Mouse (Mus musculus) midbrain, embryonic 10.5 days (tissue): ENCODE results near the gene H2-DMa. TPM values are rescaled to one million over a fixed set of nuclear protein-coding genes. Genes with fewer than 3 reads are reported as not detected.
A peak's percentile ranks its signal among the peaks of the same experiment; 100 is the strongest.

Experiments
- DNase-seq: peaks from one replicate; pipeline ENCODE4 v3.0.0-alpha.2; 2017; ENCODE audit warnings: low spot score
- H3K27ac ChIP-seq: fragments of 300-500 bp; sonication (generic); replicated peaks from 2 replicates; pipeline ENCODE4 v1.5.1; 2016; ENCODE audit warnings: mild to moderate bottlenecking
- H3K27me3 ChIP-seq: fragments of 300-500 bp; sonication (generic); 2 replicates; pipeline ENCODE4 v1.6.1; 2016; ENCODE audit warnings: low read depth, mild to moderate bottlenecking; ENCODE audit not compliant: poor library complexity, severe bottlenecking
- H3K36me3 ChIP-seq: fragments of 300-500 bp; sonication (generic); 2 replicates; pipeline ENCODE4 v1.6.1; 2016; ENCODE audit warnings: mild to moderate bottlenecking, moderate library complexity
- H3K4me1 ChIP-seq: fragments of 300-500 bp; sonication (generic); 2 replicates; pipeline ENCODE4 v1.6.1; 2016
- H3K4me3 ChIP-seq: fragments of 300-500 bp; sonication (generic); 2 replicates; pipeline ENCODE4 v1.5.1; 2016; ENCODE audit warnings: mild to moderate bottlenecking, moderate library complexity
- H3K9me3 ChIP-seq: fragments of 300-500 bp; sonication (generic); replicated peaks from 2 replicates; pipeline ENCODE4 v1.6.1; 2016; ENCODE audit warnings: mild to moderate bottlenecking
- WGBS: fragments of 180-500 bp; shearing (Covaris S2); methylation state at CpG from one replicate; pipeline ENCODE4 v1.1.7; 2016; 5-methylcytosine and 5-hydroxymethylcytosine counted together
- polyA plus RNA-seq: library from polyadenylated mRNA; unstranded; fragments of >200 nt; fragmentation: Nextera tagmentation; extraction: Ambion mirVana; gene quantifications from 2 replicates; pipeline ENCODE4 v1.2.1, GENCODE M21; 2016

H2-DMa gene
- polyA plus RNA-seq, 1 experiment from 2014 or later: 6.4 TPM

DNA sequence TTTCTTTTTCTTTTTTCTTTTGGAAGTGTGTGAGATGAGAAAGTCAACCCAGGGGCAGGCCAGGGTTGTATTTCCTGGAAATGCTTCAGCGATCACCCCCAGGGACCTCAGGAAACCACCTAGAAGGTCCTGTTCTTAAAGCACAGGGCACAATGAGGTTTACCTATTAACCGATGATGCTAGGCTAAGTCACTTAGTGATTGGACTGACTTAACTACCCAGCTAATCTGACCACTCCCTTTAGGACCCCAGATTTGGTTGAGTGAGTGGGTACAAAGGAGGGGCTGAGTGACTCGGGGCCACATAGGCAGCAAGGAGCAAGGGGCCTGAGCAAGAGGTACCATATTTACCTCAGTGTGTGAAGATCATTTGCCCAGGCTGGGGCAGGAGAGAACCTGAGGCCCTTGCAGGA lies 25.6 kb downstream of the H2-DMa start:
- Histone ChIP-seq H3K36me3 (no peaks in the 10 kb centered on the region), H3K27me3 (peaks cover 18% of the 10 kb centered on the region), H3K27ac (no peak overlapping the region), H3K4me3 (no peak overlapping the region), H3K9me3 (no peaks in the 10 kb centered on the region), H3K4me1 (peaks cover 12% of the 10 kb centered on the region)
- DNase-seq: no peak
- WGBS: 65% methylated on average over 3 of the region's 3 CpGs

DNA sequence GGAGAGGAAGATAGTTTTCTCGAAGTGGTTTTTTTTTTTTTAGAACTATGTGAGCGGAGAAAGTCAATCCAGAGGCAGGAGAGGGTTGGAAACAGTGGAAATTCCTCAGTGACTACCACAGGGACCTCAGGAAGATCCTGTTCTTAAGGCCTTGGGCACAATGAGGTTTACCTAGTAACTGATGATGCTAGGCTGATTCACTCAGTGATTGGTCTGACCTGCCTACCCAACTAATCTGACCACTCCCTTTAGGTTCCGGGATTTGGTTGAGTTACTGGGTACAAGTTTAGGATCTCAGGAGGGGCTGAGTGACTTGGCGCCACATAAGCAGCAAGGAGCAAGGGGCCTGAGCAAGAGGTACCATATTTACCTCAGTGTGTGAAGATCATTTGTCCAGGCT lies 33.6 kb downstream of the H2-DMa start, which contains the start of gene H2-DMb1:
H2-DMb1 (plus strand) TSS at position 150 of the 400 bp plus-strand sequence.
- no peaks in the 10 kb centered on the region for H3K9me3 ChIP-seq
- H3K4me3 ChIP-seq: no peak within 1 kb of the TSS
- H3K27me3 ChIP-seq: no peaks in the 10 kb centered on the region
- 69% methylated on average over 4 of the region's 4 CpGs for WGBS
- H3K27ac ChIP-seq: no peak within 1 kb of the TSS
- DNase-seq: no peak
- H3K4me1 ChIP-seq: no peaks in the 10 kb centered on the region
- H3K36me3 ChIP-seq: no peaks in the 10 kb centered on the region

DNA sequence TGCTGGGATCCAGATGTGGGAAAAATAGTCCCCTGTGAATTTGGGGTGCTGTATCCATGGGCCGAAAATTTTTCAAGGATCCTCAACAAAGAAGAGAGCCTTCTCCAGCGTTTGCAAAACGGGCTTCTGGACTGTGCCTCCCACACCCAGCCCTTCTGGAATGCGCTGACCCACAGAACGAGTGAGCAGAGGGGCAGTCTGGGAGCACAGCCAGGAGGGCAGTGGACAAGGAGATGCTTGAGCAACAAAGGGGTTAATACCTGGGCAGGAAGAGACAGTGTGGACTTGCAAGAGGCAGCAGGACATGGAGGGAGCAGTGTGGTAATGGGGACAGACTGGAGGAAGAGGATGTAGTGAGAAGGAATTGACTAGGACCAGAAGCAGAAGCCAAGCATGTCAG lies 36.2 kb downstream of the H2-DMa start:
- Histone ChIP-seq H3K9me3 (no peaks in the 10 kb centered on the region), H3K27ac (no peak overlapping the region), H3K36me3 (no peaks in the 10 kb centered on the region), H3K4me1 (no peaks in the 10 kb centered on the region), H3K27me3 (no peaks in the 10 kb centered on the region), H3K4me3 (no peak overlapping the region)
- DNase-seq: no peak
- WGBS: 65% methylated on average over 5 of the region's 5 CpGs

DNA sequence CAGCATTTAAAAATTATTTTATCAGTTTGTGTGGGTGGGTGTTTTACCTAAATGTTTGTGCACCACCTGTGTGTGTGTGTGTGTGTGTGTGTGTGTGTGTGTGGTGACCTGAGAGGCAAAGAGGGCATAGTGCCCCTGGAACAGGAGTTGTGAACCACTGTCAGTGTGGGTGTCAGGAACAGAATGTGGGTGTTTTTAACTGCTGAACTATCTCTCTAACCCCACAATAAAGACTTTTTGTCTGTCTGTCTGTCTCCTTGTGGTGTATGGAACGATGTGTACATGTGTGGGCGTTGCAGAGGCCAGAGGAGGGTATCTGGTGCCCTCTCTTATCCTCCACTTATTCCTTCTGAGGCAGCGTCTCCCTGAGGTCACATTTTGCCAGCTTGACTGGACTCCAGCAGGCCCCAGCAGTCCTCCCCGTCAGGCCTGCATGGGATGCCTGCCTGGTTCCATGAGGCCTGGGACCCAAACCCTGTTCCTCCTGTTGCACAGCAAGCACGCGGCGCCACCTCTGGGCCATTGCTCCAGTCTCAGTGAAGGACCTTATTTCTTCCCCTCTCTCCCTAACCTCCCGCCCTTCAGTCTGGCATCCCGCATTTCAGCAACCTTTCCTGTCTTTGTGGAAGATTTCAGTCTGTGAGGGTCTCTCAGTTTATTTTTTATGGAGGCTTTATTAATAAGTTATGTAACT lies 45.0 kb downstream of the H2-DMa start:
- WGBS: 47% methylated on average over 9 of the region's 9 CpGs
- Histone ChIP-seq H3K27me3 (no peaks in the 10 kb centered on the region), H3K4me3 (no peak overlapping the region), H3K9me3 (no peaks in the 10 kb centered on the region; the same call in 1 of the 2 replicates), H3K27ac (no peak overlapping the region), H3K4me1 (no peaks in the 10 kb centered on the region), H3K36me3 (no peaks in the 10 kb centered on the region)
- no peak for DNase-seq

DNA sequence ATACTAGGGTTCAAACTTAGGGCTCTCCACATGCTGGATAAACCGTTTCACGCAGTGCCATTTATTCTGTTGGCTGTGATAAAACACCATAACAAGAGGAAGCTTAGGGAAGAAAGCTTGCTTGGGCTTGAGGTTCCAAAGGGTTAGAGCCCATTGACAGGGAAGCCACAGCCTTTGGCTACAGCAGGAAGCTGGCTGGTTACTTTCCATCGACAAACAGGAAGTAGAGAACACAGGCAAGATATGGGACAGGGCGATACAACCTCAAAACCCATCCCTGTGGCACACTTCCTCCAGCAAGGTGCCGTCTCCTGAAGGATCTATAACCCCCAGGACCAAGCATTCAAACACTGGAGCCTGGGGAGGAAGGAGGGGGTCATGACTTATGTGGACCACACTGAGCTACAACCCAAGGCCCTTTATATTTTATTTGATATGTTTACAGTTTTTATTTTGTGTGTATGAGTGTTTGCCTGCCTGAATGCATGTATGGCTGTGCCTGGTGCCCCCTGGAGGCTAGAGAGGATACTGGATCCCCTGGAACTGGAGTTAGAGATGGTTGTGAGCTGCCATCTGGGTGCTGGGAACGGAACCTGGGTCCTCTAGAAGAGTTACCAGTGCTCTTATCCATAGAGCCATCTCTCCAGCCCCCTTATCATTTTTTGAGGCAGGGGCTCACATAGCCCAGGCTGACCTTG lies 45.8 kb downstream of the H2-DMa start:
- Histone ChIP-seq H3K27ac (no peak overlapping the region), H3K9me3 (no peaks in the 10 kb centered on the region; the same call in 1 of the 2 replicates), H3K27me3 (no peaks in the 10 kb centered on the region), H3K4me1 (no peaks in the 10 kb centered on the region), H3K36me3 (no peaks in the 10 kb centered on the region), H3K4me3 (no peak overlapping the region)
- no peak for DNase-seq
- 84% methylated on average over 6 of the region's 6 CpGs for whole genome bisulfite sequencing

DNA sequence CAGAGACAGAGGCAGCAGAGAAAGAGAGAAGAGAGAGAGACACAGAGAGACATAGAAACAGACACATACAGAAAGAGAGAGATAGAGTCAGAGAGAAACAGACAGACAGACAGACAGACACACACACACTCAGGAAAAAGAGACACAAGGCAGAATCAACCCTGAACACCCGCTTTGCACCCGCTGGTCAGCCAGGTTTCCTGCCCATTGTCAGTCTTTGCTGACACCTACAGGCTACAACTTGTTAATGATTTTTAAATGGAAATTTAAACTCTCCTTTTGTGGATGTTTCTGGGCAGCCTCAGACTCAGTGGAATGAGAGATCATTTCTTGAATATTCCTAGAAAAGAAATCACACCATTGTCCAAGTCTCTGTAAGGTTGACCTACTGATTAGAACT lies 49.9 kb downstream of the H2-DMa start:
- H3K9me3 ChIP-seq: peaks cover 8% of the 10 kb centered on the region; the same call in 1 of the 2 replicates
- H3K4me3 ChIP-seq: no peak overlapping the region
- no peak overlapping the region for H3K27ac ChIP-seq
- no peaks in the 10 kb centered on the region for H3K4me1 ChIP-seq
- peak; percentile 37 for DNase-seq
- no peaks in the 10 kb centered on the region for H3K36me3 ChIP-seq
- 6% methylated on average over 2 of the region's 2 CpGs for WGBS
- no peaks in the 10 kb centered on the region for H3K27me3 ChIP-seq

DNA sequence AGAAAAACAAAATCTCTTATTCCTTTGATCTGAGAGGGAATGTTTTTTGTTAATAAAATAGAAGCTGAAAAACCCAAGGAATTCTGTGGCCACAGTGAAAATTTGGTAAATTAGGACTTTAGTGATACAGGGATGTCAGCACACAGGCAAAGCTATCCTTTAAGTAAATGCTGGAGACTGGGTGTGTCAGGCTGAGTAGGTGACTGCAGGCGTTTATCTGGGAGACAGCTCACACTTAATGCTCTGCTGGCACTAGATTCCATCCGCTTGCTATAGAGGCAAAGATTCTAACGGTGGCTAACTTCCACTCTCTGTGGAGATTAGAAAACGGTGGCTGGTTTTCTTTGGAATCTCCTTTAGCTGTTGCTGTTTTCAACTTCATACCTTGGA lies 51.1 kb downstream of the H2-DMa start:
- Histone ChIP-seq H3K9me3 (peaks cover 8% of the 10 kb centered on the region; the same call in 1 of the 2 replicates), H3K27ac (no peak overlapping the region), H3K27me3 (no peaks in the 10 kb centered on the region), H3K4me1 (no peaks in the 10 kb centered on the region), H3K36me3 (no peaks in the 10 kb centered on the region), H3K4me3 (no peak overlapping the region)
- DNase-seq: no peak
- 35% methylated on average over 4 of the region's 4 CpGs for WGBS

DNA sequence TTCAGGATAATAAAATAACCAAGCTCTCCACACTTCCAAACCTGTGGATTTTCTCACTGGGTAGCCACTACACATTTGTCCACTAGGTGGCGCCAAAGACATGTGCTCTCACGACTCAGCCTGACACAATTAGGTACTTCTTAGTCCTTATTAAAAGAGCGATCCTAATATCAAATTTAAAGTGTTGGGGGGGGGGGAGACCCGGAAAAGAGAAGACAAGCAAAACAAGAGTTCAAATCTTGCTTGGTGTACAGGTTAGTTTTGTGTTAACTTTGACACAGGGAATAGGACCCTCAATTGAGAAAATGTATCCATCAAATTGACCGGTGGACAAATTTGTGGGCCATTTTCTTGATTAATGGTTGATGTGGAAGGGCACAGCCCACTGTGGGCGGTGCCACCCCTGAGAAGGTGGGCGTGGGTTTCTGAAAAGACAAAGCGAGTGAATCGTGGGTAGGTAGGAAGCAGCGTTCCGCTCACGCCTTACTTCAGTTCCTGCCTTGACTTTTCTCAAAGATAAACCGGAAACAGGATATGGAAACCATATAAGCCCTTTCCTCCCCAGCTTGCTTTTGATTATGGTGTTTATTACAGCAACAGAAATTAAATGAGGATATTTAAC lies 51.6 kb downstream of the H2-DMa start:
- H3K36me3 ChIP-seq: no peaks in the 10 kb centered on the region
- peak; percentile 66 for DNase-seq
- H3K27me3 ChIP-seq: no peaks in the 10 kb centered on the region
- no peak overlapping the region for H3K27ac ChIP-seq
- H3K4me1 ChIP-seq: no peaks in the 10 kb centered on the region
- 45% methylated on average over 13 of the region's 13 CpGs for WGBS
- H3K4me3 ChIP-seq: no peak overlapping the region
- H3K9me3 ChIP-seq: peaks cover 8% of the 10 kb centered on the region; the same call in 1 of the 2 replicates

DNA sequence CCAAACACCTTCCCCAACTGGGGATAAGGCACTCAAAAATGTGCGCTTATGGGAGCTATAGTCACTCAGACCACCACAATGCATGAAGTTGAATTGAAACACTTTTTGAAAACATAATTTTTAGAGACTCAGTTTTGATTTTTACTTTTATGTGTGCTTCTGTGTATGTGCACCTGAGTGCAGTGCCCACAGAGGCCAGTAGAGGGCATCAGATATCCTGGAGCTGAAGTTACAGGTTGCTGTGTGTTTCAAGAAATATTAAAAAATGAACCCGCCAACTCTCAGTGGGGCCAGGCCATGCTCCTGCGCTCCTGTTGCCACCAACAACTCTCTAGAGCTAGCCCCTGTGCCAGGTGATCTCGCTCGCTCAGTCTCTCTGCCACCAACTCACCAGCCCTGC lies 53.2 kb downstream of the H2-DMa start:
- Histone ChIP-seq H3K36me3 (no peaks in the 10 kb centered on the region), H3K9me3 (peaks cover 8% of the 10 kb centered on the region; the same call in 1 of the 2 replicates), H3K27ac (no peak overlapping the region), H3K27me3 (no peaks in the 10 kb centered on the region), H3K4me3 (no peak overlapping the region), H3K4me1 (no peaks in the 10 kb centered on the region)
- no peak for DNase-seq
- WGBS: 91% methylated on average over 5 of the region's 5 CpGs

DNA sequence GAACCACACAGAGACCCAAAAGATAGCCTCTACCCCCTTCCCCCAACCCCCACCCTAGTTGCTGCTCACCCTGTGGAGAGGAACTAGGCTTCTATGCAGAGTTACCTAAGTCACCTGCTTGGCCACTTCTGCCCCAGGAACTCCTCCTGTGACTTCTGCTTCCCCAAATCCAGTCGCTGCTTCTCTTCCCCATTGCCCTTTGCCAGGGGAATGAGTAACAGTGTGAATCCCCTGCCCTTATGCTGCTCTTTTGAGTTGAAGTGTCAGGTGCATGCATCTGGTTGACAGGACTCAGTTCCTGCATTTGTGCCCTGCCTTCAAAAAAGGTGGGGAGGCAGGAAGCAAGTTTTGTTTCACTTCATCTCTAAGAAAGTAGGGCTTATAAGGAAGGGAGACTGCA lies 54.7 kb downstream of the H2-DMa start:
- H3K4me3 ChIP-seq: no peak overlapping the region
- no peak overlapping the region for H3K27ac ChIP-seq
- no peaks in the 10 kb centered on the region for H3K36me3 ChIP-seq
- DNase-seq: no peak
- peaks cover 8% of the 10 kb centered on the region; the same call in 1 of the 2 replicates for H3K9me3 ChIP-seq
- WGBS: 59% methylated on average over 1 of the region's 1 CpGs
- no peaks in the 10 kb centered on the region for H3K27me3 ChIP-seq
- H3K4me1 ChIP-seq: no peaks in the 10 kb centered on the region

DNA sequence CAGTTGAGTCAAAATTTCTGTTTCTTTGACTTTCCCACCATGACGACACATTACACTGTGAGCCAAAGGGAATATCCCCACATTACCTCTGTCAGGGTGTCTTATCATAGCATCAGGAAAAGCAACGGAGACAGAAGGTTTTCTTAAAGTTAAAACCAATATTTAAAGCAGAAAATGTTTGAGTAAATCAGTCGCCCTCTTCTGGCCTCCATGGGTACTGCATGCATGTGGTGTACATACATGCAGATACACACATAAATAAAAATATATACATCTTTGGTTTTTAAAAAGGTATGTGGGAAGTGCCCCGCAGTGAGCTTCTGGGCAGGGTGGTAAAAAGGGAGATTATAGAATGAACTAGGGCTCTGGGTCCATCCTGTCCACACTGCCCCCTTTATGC lies 57.8 kb downstream of the H2-DMa start:
- DNase-seq: no peak
- no peaks in the 10 kb centered on the region for H3K36me3 ChIP-seq
- H3K4me3 ChIP-seq: no peak overlapping the region
- WGBS: 67% methylated on average over 4 of the region's 4 CpGs
- no peaks in the 10 kb centered on the region for H3K27me3 ChIP-seq
- no peaks in the 10 kb centered on the region for H3K4me1 ChIP-seq
- no peak overlapping the region for H3K27ac ChIP-seq
- peaks cover 6% of the 10 kb centered on the region; the same call in 1 of the 2 replicates for H3K9me3 ChIP-seq

DNA sequence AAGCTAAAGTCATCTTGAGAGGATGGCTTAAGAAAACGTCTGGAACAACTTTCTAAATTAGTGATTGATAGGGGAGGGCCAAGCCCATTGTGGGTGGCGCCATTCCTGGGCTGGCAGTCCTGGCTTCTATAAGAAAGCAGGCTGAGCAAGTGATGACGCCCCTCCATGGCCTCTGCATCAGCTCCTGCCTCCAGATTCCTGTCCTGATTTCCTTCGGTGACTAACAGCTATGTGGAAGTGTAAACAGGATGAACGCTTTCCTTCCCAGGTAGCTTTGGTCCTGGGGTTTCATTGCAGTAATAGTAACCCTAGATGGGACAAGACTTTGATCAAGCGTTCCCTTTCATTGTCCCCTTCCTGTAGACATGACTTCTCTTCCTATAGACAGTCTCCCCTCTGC lies 59.7 kb downstream of the H2-DMa start:
- 70% methylated on average over 6 of the region's 6 CpGs for WGBS
- Histone ChIP-seq H3K27ac (no peak overlapping the region), H3K36me3 (no peaks in the 10 kb centered on the region), H3K4me3 (no peak overlapping the region), H3K27me3 (peaks cover 11% of the 10 kb centered on the region), H3K4me1 (no peaks in the 10 kb centered on the region), H3K9me3 (no peaks in the 10 kb centered on the region; the same call in 1 of the 2 replicates)
- no peak for DNase-seq
